Mouse (Mus musculus) mature B cell (primary cell): ENCODE measurements around the gene Cdk5.

Source experiments
- in situ Hi-C: fragments of 300-500 bp; cut with MboI; formaldehyde crosslinking; loops from 2 replicates; pipeline ENCODE4 v1.14.3; 2019

Cdk5 gene

GRCm38 (mm10) chr5:24423129-24424003 is at the start of gene Cdk5, which contains the start of gene Slc4a2:
Cdk5 (minus strand) TSS chr5:24423530.
Slc4a2 (plus strand) TSS chr5:24423837.
- in situ Hi-C loops: no loop called here

GRCm38 (mm10) chr5:24470600-24470999 is 47.3 kb upstream of the Cdk5 start:
- in situ Hi-C loops: no loop called here

GRCm38 (mm10) chr5:24466762-24467161 is 43.4 kb upstream of the Cdk5 start:
- in situ Hi-C loops: no loop called here

GRCm38 (mm10) chr5:24455613-24456012 is 32.3 kb upstream of the Cdk5 start:
- in situ Hi-C loops: no loop called here

- in situ Hi-C loops: no loop called here
Measured at GRCm38 (mm10) chr5:24455076-24455475, 31.7 kb upstream of the Cdk5 start.

GRCm38 (mm10) chr5:24453985-24454303 is 30.6 kb upstream of the Cdk5 start:
- in situ Hi-C loops: no loop called here

GRCm38 (mm10) chr5:24453283-24453984 is 30.1 kb upstream of the Cdk5 start:
- in situ Hi-C loops: no loop called here

GRCm38 (mm10) chr5:24452691-24453233 is 29.4 kb upstream of the Cdk5 start:
- in situ Hi-C loops: no loop called here

- in situ Hi-C loops: no loop called here
Measured at GRCm38 (mm10) chr5:24452030-24452690, 28.8 kb upstream of the Cdk5 start, which contains the start of gene Agap3. Agap3 (plus strand) TSS chr5:24452177.

- in situ Hi-C loops: no loop called here
Measured at GRCm38 (mm10) chr5:24451264-24452029, 28.1 kb upstream of the Cdk5 start.

GRCm38 (mm10) chr5:24447624-24448298 is 24.4 kb upstream of the Cdk5 start, which contains the start of gene Tmub1:
Tmub1 (minus strand) TSS chr5:24447854.
- in situ Hi-C loops: no loop called here

GRCm38 (mm10) chr5:24446630-24447029 is 23.3 kb upstream of the Cdk5 start:
- in situ Hi-C loops: no loop called here

GRCm38 (mm10) chr5:24445428-24446080 is 22.2 kb upstream of the Cdk5 start:
- in situ Hi-C loops: no loop called here

- in situ Hi-C loops: no loop called here
Measured at GRCm38 (mm10) chr5:24444746-24445427, 21.6 kb upstream of the Cdk5 start, which contains the start of gene Fastk. Fastk (minus strand) TSS chr5:24445287.

- in situ Hi-C loops: no loop called here
Measured at GRCm38 (mm10) chr5:24443927-24444326, 20.6 kb upstream of the Cdk5 start.

- in situ Hi-C loops: no loop called here
Measured at GRCm38 (mm10) chr5:24443204-24443603, 19.9 kb upstream of the Cdk5 start.

- in situ Hi-C loops: no loop called here
Measured at GRCm38 (mm10) chr5:24442029-24442428, 18.7 kb upstream of the Cdk5 start.

- in situ Hi-C loops: no loop called here
Measured at GRCm38 (mm10) chr5:24441187-24441586, 17.9 kb upstream of the Cdk5 start.

GRCm38 (mm10) chr5:24433993-24434392 is 10.7 kb upstream of the Cdk5 start:
- in situ Hi-C loops: no loop called here

GRCm38 (mm10) chr5:24428596-24428995 is 5.3 kb upstream of the Cdk5 start:
- in situ Hi-C loops: no loop called here
